Mouse (Mus musculus) lung, embryonic 16.5 days (tissue): ENCODE measurements around the gene Olfr331. TPM values are rescaled to one million over a fixed set of nuclear protein-coding genes. Genes with fewer than 3 reads are reported as not detected.
"Not testable (repeated sequence)": the region's sequence is repeated elsewhere in the genome, so short reads cannot be mapped to it uniquely, and the experiment has no call there.

Source experiments
- ATAC-seq: fragments of 200-750 bp; cut with Nextera tagmentation; 2 replicates; pipeline ENCODE4 v1.8.0; 2017; ENCODE audit warnings: low read depth, mild to moderate bottlenecking, moderate library complexity
- H3K27ac ChIP-seq: fragments of 300-500 bp; sonication (generic); 2 replicates; pipeline ENCODE4 v1.5.1; 2014; ENCODE audit warnings: mild to moderate bottlenecking, control low read depth, low read length
- H3K27me3 ChIP-seq: fragments of 300-500 bp; sonication (generic); 2 replicates; pipeline ENCODE4 v1.6.1; 2014; ENCODE audit warnings: low read depth, low read length, mixed read lengths; ENCODE audit not compliant: control insufficient read depth, insufficient read depth
- H3K36me3 ChIP-seq: fragments of 300-500 bp; sonication (generic); 2 replicates; pipeline ENCODE4 v1.6.1; 2014; ENCODE audit warnings: low read length; ENCODE audit not compliant: control insufficient read depth, insufficient read depth
- H3K4me1 ChIP-seq: fragments of 300-500 bp; sonication (generic); replicated peaks from 2 replicates; pipeline ENCODE4 v1.6.1; 2014; ENCODE audit warnings: low read length, mixed read lengths; ENCODE audit not compliant: control insufficient read depth, insufficient read depth
- H3K4me2 ChIP-seq: fragments of 300-500 bp; sonication (generic); 2 replicates; pipeline ENCODE4 v1.6.1; 2014; ENCODE audit warnings: low read depth, low read length, control low read depth
- H3K4me3 ChIP-seq: fragments of 300-500 bp; sonication (generic); 2 replicates; pipeline ENCODE4 v1.5.1; 2014; ENCODE audit warnings: mild to moderate bottlenecking, low read length, control low read depth
- H3K9ac ChIP-seq: fragments of 300-500 bp; sonication (generic); 2 replicates; pipeline ENCODE4 v1.6.1; 2014; ENCODE audit warnings: low read length, control low read depth
- H3K9me3 ChIP-seq: fragments of 300-500 bp; sonication (generic); 2 replicates; pipeline ENCODE4 v1.6.1; 2016; ENCODE audit warnings: low read length; ENCODE audit not compliant: control insufficient read depth
- WGBS: fragments of 180-500 bp; shearing (Covaris S2); extraction: QIAGEN DNeasy Blood & Tissue Kit; methylation state at CpG from one replicate; pipeline ENCODE4 v1.1.7; 2014; 5-methylcytosine and 5-hydroxymethylcytosine counted together
- polyA plus RNA-seq: library from polyadenylated mRNA; unstranded; fragments of >200 nt; fragmentation: Nextera tagmentation; extraction: Ambion mirVana; gene quantifications from 2 replicates; pipeline ENCODE4 v1.2.1, GENCODE M21; 2015

The Olfr331 gene
- not detected in 2 replicates for polyA plus RNA-seq

GRCm38 (mm10) chr11:58502472-58502871, at the start of gene Olfr331:
TSS of gene Olfr331 (minus strand) at chr11:58502572.
- H3K36me3 ChIP-seq, H3K4me3 ChIP-seq, H3K4me2 ChIP-seq, H3K9me3 ChIP-seq, ATAC-seq, H3K27me3 ChIP-seq, H3K9ac ChIP-seq, H3K27ac ChIP-seq, H3K4me1 ChIP-seq: not testable (repeated sequence)

GRCm38 (mm10) chr11:58546322-58546721, 44.0 kb upstream of the Olfr331 start, which contains the start of gene Olfr329-ps:
TSS of gene Olfr329-ps (minus strand) at chr11:58546422.
- no peaks in the 10 kb centered on the region for H3K9me3 ChIP-seq
- H3K4me2 ChIP-seq = no peak within 1 kb of the TSS
- no peaks in the 10 kb centered on the region for H3K4me1 ChIP-seq
- no peaks in the 10 kb centered on the region for H3K36me3 ChIP-seq
- H3K27ac ChIP-seq = no peak within 1 kb of the TSS
- no peaks in the 10 kb centered on the region for H3K27me3 ChIP-seq
- no peak within 1 kb of the TSS for H3K4me3 ChIP-seq
- ATAC-seq = no peak
- no peak within 1 kb of the TSS for H3K9ac ChIP-seq
- WGBS = 70% methylated on average over 5 of the region's 5 CpGs

- H3K4me3 ChIP-seq, H3K4me1 ChIP-seq, H3K9ac ChIP-seq, H3K36me3 ChIP-seq, ATAC-seq, H3K27me3 ChIP-seq, H3K9me3 ChIP-seq, H3K27ac ChIP-seq, H3K4me2 ChIP-seq: not testable (repeated sequence)
Measured at GRCm38 (mm10) chr11:58534736-58535135, 32.4 kb upstream of the Olfr331 start, which contains the start of gene Olfr330. TSS of gene Olfr330 (minus strand) at chr11:58534836.

- 87% methylated on average over 7 of the region's 9 CpGs for WGBS
- not testable (repeated sequence) for H3K27me3 ChIP-seq, H3K4me3 ChIP-seq, H3K9ac ChIP-seq, H3K9me3 ChIP-seq, ATAC-seq, H3K4me2 ChIP-seq, H3K4me1 ChIP-seq, H3K27ac ChIP-seq, H3K36me3 ChIP-seq
Measured at GRCm38 (mm10) chr11:58519756-58520155, 17.4 kb upstream of the Olfr331 start.

GRCm38 (mm10) chr11:58518916-58519315, 16.5 kb upstream of the Olfr331 start:
- not testable (repeated sequence) for H3K36me3 ChIP-seq, H3K9ac ChIP-seq, H3K4me1 ChIP-seq, H3K27me3 ChIP-seq, H3K9me3 ChIP-seq, H3K27ac ChIP-seq, H3K4me2 ChIP-seq, ATAC-seq, H3K4me3 ChIP-seq
- WGBS = 93% methylated on average over 17 of the region's 18 CpGs

- 79% methylated on average over 19 of the region's 19 CpGs for WGBS
- not testable (repeated sequence) for H3K9me3 ChIP-seq, ATAC-seq, H3K9ac ChIP-seq, H3K4me1 ChIP-seq, H3K27ac ChIP-seq, H3K4me2 ChIP-seq, H3K27me3 ChIP-seq, H3K36me3 ChIP-seq, H3K4me3 ChIP-seq
Measured at GRCm38 (mm10) chr11:58509058-58509457, 6.7 kb upstream of the Olfr331 start.

GRCm38 (mm10) chr11:58499290-58499689, 3.1 kb downstream of the Olfr331 start:
- ATAC-seq = no peak
- Histone ChIP-seq H3K27me3 (no peaks in the 10 kb centered on the region), H3K4me3 (no peak overlapping the region), H3K36me3 (no peaks in the 10 kb centered on the region), H3K9me3 (no peaks in the 10 kb centered on the region), H3K4me2 (no peak overlapping the region), H3K9ac (no peak overlapping the region), H3K27ac (no peak overlapping the region), H3K4me1 (no peaks in the 10 kb centered on the region)
- 33% methylated on average over 3 of the region's 3 CpGs for WGBS

- WGBS = 81% methylated on average over 9 of the region's 9 CpGs
- Histone ChIP-seq H3K36me3 (no peaks in the 10 kb centered on the region), H3K4me1 (no peaks in the 10 kb centered on the region), H3K27ac (no peak overlapping the region), H3K9ac (no peak overlapping the region), H3K4me2 (no peak overlapping the region), H3K9me3 (no peaks in the 10 kb centered on the region), H3K4me3 (no peak overlapping the region), H3K27me3 (no peaks in the 10 kb centered on the region)
- ATAC-seq = no peak
Measured at GRCm38 (mm10) chr11:58498761-58499160, 3.6 kb downstream of the Olfr331 start.

- 66% methylated on average over 2 of the region's 2 CpGs for WGBS
Measured at GRCm38 (mm10) chr11:58492455-58492854, 9.9 kb downstream of the Olfr331 start, which contains the start of gene Olfr332. TSS of gene Olfr332 (minus strand) at chr11:58492555.

GRCm38 (mm10) chr11:58462170-58462569, 40.2 kb downstream of the Olfr331 start, which contains the start of gene Olfr30:
TSS of gene Olfr30 (minus strand) at chr11:58462270.
- Histone ChIP-seq H3K36me3 (no peaks in the 10 kb centered on the region), H3K4me1 (no peaks in the 10 kb centered on the region), H3K4me3 (no peak within 1 kb of the TSS), H3K4me2 (no peak within 1 kb of the TSS), H3K9me3 (no peaks in the 10 kb centered on the region), H3K9ac (no peak within 1 kb of the TSS), H3K27me3 (no peaks in the 10 kb centered on the region), H3K27ac (no peak within 1 kb of the TSS)
- ATAC-seq = no peak

More at GRCm38 (mm10) chr11:58492455-58492854, 9.9 kb downstream of the Olfr331 start, which contains the start of gene Olfr332:
- H3K4me3 ChIP-seq = no peak within 1 kb of the TSS
- H3K4me1 ChIP-seq = no peaks in the 10 kb centered on the region
- H3K27ac ChIP-seq = no peak within 1 kb of the TSS
- H3K9me3 ChIP-seq = no peaks in the 10 kb centered on the region
- no peak within 1 kb of the TSS for H3K4me2 ChIP-seq
- no peak for ATAC-seq
- no peaks in the 10 kb centered on the region for H3K36me3 ChIP-seq
- no peak within 1 kb of the TSS for H3K9ac ChIP-seq
- H3K27me3 ChIP-seq = no peaks in the 10 kb centered on the region
